Mouse (Mus musculus): Measurements from ENCODE around the gene Ebpl. TPM values are rescaled to one million over a fixed set of nuclear protein-coding genes. Genes with fewer than 3 reads are reported as not detected.

Ebpl gene
- polyA plus RNA-seq, 1 experiment from 2014 or later, result 9.0 TPM

- no peaks in the 10 kb centered on the region for H3K9me3 ChIP-seq
- H3K4me3 ChIP-seq (replicated peaks), result no peak overlapping the region
- H3K9ac ChIP-seq (replicated peaks), result no peak overlapping the region
- H3K4me1 ChIP-seq (replicated peaks), result no peaks in the 10 kb centered on the region
- H3K4me2 ChIP-seq (replicated peaks), result no peak overlapping the region
- H3K27ac ChIP-seq, result no peak overlapping the region
- WGBS, result 73% methylated on average over 3 of the region's 3 CpGs
- no peaks in the 10 kb centered on the region; the same call in 1 of the 2 replicates for H3K27me3 ChIP-seq
- H3K36me3 ChIP-seq, result no peaks in the 10 kb centered on the region
- no peak for ATAC-seq
These were observed 69.6 kb downstream of the Ebpl start for GRCm38 (mm10) chr14:61290664-61291063.

- Histone ChIP-seq H3K9ac (replicated peaks) (no peak overlapping the region), H3K4me2 (replicated peaks) (no peak overlapping the region), H3K9me3 (no peaks in the 10 kb centered on the region), H3K27ac (no peak overlapping the region), H3K4me3 (replicated peaks) (no peak overlapping the region), H3K36me3 (no peaks in the 10 kb centered on the region), H3K4me1 (replicated peaks) (no peaks in the 10 kb centered on the region), H3K27me3 (no peaks in the 10 kb centered on the region)
- 73% methylated on average over 19 of the region's 19 CpGs for WGBS
- ATAC-seq, result no peak
These were observed 71.5 kb downstream of the Ebpl start for GRCm38 (mm10) chr14:61288606-61289286.

Other genes with a start within 250 kb of the Ebpl start
- gene Sacs, start 222.0 kb downstream of the Ebpl start, polyA plus RNA-seq (2015; fragmentation: Nextera tagmentation; extraction: Ambion mirVana), result 6.5 and 7.3 TPM in 2 replicates
- gene Sgcg, start 101.9 kb downstream of the Ebpl start, polyA plus RNA-seq (2015; fragmentation: Nextera tagmentation; extraction: Ambion mirVana), result not detected in 2 replicates
- gene Arl11, start 50.7 kb downstream of the Ebpl start, polyA plus RNA-seq (2015; fragmentation: Nextera tagmentation; extraction: Ambion mirVana), result 0.20 and 0.44 TPM in 2 replicates
- 76.7 and 79.1 TPM in 2 replicates for gene Kpna3, start 79.4 kb upstream of the Ebpl start, polyA plus RNA-seq (2015; fragmentation: Nextera tagmentation; extraction: Ambion mirVana)
- 31.2 and 34.4 TPM in 2 replicates for gene Spryd7, start 196.4 kb upstream of the Ebpl start, polyA plus RNA-seq (2015; fragmentation: Nextera tagmentation; extraction: Ambion mirVana)
- gene Trim13, start 237.8 kb upstream of the Ebpl start, polyA plus RNA-seq (2015; fragmentation: Nextera tagmentation; extraction: Ambion mirVana), result 48.4 and 54.0 TPM in 2 replicates
- 3.2 and 3.4 TPM in 2 replicates for gene Kcnrg, start 247.0 kb upstream of the Ebpl start, polyA plus RNA-seq (2015; fragmentation: Nextera tagmentation; extraction: Ambion mirVana)

All from midbrain, embryonic 13.5 days (tissue).